Mouse (Mus musculus) bone marrow macrophage, adult 2 months (primary cell): Measurements from ENCODE around the gene Lca5l.

Experiments
- CTCF ChIP-seq: IDR thresholded peaks from 2 replicates; pipeline ENCODE4 v1.5.1; 2012; ENCODE audit warnings: low read depth, mild to moderate bottlenecking, low read length, moderate library complexity
- POLR2A ChIP-seq: IDR thresholded peaks from 2 replicates; pipeline ENCODE4 v1.6.1; 2012; ENCODE audit warnings: mild to moderate bottlenecking, low read depth, low read length, borderline replicate concordance

GRCm38 (mm10) chr16:96148834-96149233 lies 43.2 kb downstream of the Lca5l start:
- no peak for TF ChIP-seq CTCF
- TF ChIP-seq POLR2A, result no peak
